Mouse (Mus musculus) limb, embryonic 12.5 days (tissue): ENCODE measurements around the gene Spag9. TPM values are rescaled to one million over a fixed set of nuclear protein-coding genes. Genes with fewer than 3 reads are reported as not detected.

Source experiments
- ATAC-seq: fragments of 200-750 bp; cut with Nextera tagmentation; 2 replicates; pipeline ENCODE4 v1.8.0; 2017; ENCODE audit warnings: low read depth, moderate TSS enrichment; ENCODE audit not compliant: insufficient number of reproducible peaks, insufficient read depth, low FRiP score, low TSS enrichment
- H3K27ac ChIP-seq: fragments of 300-500 bp; sonication (generic); 2 replicates; pipeline ENCODE4 v1.5.1; 2016; ENCODE audit warnings: mild to moderate bottlenecking, moderate library complexity
- H3K27me3 ChIP-seq: fragments of 300-500 bp; sonication (generic); 2 replicates; pipeline ENCODE4 v1.6.1; 2016; ENCODE audit warnings: mild to moderate bottlenecking, moderate library complexity
- H3K36me3 ChIP-seq: fragments of 300-500 bp; sonication (generic); 2 replicates; pipeline ENCODE4 v1.6.1; 2016; ENCODE audit warnings: mild to moderate bottlenecking, moderate library complexity
- H3K4me1 ChIP-seq: fragments of 300-500 bp; sonication (generic); replicated peaks from 2 replicates; pipeline ENCODE4 v1.6.1; 2016
- H3K4me2 ChIP-seq: fragments of 300-500 bp; sonication (generic); 2 replicates; pipeline ENCODE4 v1.6.1; 2016; ENCODE audit warnings: mild to moderate bottlenecking, moderate library complexity
- H3K4me3 ChIP-seq: fragments of 300-500 bp; sonication (generic); replicated peaks from 2 replicates; pipeline ENCODE4 v1.5.1; 2016; ENCODE audit warnings: mild to moderate bottlenecking
- H3K9ac ChIP-seq: fragments of 300-500 bp; sonication (generic); replicated peaks from 2 replicates; pipeline ENCODE4 v1.6.1; 2016; ENCODE audit warnings: mild to moderate bottlenecking, moderate library complexity
- H3K9me3 ChIP-seq: fragments of 300-500 bp; sonication (generic); 2 replicates; pipeline ENCODE4 v1.6.1; 2016; ENCODE audit warnings: mild to moderate bottlenecking, moderate library complexity
- WGBS: fragments of 180-500 bp; shearing (Covaris S2); methylation state at CpG from one replicate; pipeline ENCODE4 v1.1.7; 2016; 5-methylcytosine and 5-hydroxymethylcytosine counted together
- polyA plus RNA-seq: library from polyadenylated mRNA; unstranded; fragments of >200 nt; fragmentation: Nextera tagmentation; extraction: Ambion mirVana; gene quantifications from 2 replicates; pipeline ENCODE4 v1.2.1, GENCODE M21; 2016

The Spag9 gene
- 45.2 and 53.8 TPM in 2 replicates for polyA plus RNA-seq

DNA sequence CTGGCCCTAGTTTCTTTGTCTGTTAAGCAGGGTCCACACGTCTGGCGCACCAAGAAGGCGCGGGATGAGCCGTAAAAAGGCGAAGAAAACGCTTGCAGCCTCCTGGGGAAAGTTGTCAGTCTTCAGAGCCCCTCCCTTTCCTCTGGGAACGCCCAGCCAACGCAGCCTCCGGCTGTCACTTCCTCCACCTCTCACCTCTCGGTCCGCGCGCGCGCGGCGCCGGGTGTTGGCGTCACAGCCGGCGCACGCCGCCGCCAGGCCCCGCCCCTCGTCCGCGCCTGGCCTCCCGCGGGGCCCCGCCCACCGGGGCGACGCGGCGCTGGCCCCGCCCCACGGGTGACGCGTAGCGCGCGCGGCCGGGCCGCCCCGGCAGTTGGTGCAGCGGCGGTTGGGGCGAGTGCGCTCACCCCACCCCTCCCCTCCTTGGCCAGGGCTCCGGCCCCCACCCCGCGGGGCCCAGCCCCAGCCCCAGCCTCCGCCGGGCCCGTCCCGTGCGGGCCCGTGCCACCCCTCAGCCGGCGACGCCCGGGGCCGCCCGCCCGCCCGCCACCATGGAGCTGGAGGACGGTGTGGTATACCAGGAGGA, at the start of gene Spag9:
Spag9 (plus strand) TSS at position 372 of the 586 bp plus-strand sequence.
- Histone ChIP-seq H3K4me3 (peak within 1 kb of the TSS; percentile 88), H3K27me3 (no peaks in the 10 kb centered on the region), H3K36me3 (no peaks in the 10 kb centered on the region), H3K4me1 (peaks cover 14% of the 10 kb centered on the region), H3K9ac (peak within 1 kb of the TSS; percentile 89), H3K4me2 (peak within 1 kb of the TSS; percentile 87), H3K27ac (peak within 1 kb of the TSS; percentile 93), H3K9me3 (no peaks in the 10 kb centered on the region)
- ATAC-seq = peak; percentile 90
- under 1% methylated on average over 58 of the region's 70 CpGs for WGBS

DNA sequence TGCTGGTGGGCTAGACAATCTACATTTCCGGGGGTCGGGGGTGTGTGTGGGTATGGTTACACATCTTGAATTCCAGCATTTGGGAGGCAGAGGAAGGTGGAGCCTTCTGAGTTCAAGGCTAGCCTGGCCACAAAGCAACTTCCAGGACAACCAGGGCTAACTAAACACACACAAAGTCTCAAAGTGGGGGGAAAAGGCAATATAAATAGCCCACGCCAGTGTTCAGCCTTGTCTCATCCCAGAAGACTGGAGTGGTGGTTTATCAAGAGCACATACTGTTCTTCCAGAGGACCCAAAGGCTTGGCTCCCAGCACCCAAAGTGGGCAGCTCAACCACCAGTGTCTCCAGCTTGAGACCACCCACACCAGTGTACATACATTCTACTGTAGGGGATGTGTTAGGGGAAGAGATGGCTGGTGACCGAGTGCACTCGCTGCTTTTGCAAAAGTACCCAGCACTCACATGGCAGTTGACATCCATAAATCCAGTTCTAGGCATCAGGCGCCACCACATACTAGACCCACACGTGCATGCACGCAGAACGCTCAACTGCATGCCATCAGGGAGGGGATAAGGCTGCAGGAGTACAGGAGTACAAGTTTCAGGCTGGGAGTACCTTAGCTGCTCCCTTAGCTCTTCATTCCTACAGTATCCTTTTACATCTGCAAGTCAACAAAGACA, 46.9 kb upstream of the Spag9 start:
- WGBS = 87% methylated on average over 9 of the region's 9 CpGs
- no peak for ATAC-seq

DNA sequence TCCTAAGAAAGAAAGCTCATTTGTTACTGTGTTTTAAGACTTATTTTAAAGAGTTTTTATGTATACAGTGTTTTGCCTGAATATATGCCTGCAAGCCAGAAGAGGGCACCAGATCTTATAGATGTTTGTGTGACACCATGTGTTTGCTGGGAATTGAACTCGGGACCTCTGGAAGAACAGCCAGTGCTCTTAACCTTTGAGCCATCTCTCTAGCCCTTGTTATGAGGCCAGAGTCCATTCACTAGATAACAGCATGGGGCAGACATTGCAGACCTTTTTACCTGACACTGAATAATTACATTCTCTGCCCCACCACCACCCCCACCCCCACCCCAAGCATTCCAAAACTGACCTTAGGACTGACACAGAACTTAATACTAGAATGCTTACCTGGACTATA, 45.8 kb upstream of the Spag9 start:
- H3K27ac ChIP-seq = no peak overlapping the region
- no peak for ATAC-seq
- H3K4me2 ChIP-seq = no peak overlapping the region
- H3K4me1 ChIP-seq = peaks cover 31% of the 10 kb centered on the region
- H3K27me3 ChIP-seq = no peaks in the 10 kb centered on the region
- no peak overlapping the region for H3K4me3 ChIP-seq
- no peak overlapping the region for H3K9ac ChIP-seq
- 81% methylated on average over 1 of the region's 1 CpGs for WGBS
- H3K9me3 ChIP-seq = no peaks in the 10 kb centered on the region
- H3K36me3 ChIP-seq = peaks cover 64% of the 10 kb centered on the region

More for the DNA sequence above, 46.9 kb upstream of the Spag9 start:
- peaks cover 26% of the 10 kb centered on the region for H3K4me1 ChIP-seq
- H3K27me3 ChIP-seq = no peaks in the 10 kb centered on the region
- no peak overlapping the region for H3K27ac ChIP-seq
- peaks cover 62% of the 10 kb centered on the region for H3K36me3 ChIP-seq
- no peak overlapping the region for H3K9ac ChIP-seq
- no peaks in the 10 kb centered on the region for H3K9me3 ChIP-seq
- no peak overlapping the region for H3K4me2 ChIP-seq
- H3K4me3 ChIP-seq = no peak overlapping the region

DNA sequence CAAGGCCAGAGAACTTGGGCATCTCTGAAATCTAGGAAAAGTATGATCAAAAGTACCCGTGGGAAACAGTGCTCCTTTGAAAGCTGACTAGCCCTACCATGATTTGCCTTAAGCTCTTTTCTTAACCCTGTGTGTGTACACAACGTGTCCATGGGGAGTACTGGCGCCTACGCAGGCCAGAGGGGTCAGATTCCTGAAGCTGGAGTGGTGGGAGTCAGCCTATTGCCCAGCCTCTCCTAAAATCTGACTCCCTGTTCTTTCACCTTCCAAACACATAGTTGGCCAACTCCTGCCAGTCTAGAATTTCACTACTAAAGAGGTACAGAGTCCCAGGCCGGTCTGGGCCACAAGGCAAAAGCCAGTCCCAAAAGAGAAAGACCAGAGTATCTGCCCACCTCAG, 43.5 kb upstream of the Spag9 start:
- Histone ChIP-seq H3K4me2 (no peak overlapping the region; the same call in 1 of the 2 replicates), H3K4me1 (peaks cover 32% of the 10 kb centered on the region)
- no peak for ATAC-seq

DNA sequence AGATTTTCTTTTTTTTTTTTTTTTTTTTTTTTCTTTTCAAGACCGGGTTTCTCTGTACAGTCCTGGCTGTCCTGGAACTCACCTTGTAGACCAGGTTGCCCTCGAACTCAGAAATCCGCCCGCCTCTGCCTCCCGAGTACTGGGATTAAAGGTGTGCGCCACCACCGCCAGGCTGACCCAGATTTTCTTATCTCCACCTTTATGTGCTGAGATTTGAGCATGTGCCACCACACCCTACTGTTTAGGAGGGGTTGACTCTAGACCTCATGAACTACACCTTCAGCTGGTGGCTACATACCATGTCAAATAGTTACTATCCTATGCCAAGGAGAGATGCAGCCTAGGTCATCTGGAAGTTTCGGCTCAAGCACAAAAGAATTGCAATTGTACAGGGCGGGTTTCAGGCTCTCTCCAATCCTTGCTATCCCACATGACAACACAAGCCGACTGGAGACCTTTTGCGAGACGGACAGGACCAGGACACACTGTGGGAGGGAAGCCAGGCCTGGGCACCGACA, 41.1 kb upstream of the Spag9 start:
- H3K36me3 ChIP-seq = peaks cover 66% of the 10 kb centered on the region
- H3K9ac ChIP-seq = peak overlapping the region; percentile 79
- peak overlapping the region; percentile 89 for H3K27ac ChIP-seq
- H3K4me2 ChIP-seq = peak overlapping the region; percentile 86
- 0 out of 2 replicates have a peak, but pooled peaks have one; percentile 4 for ATAC-seq
- WGBS = 43% methylated on average over 13 of the region's 13 CpGs
- H3K4me1 ChIP-seq = peaks cover 32% of the 10 kb centered on the region
- peak overlapping the region; percentile 73 for H3K4me3 ChIP-seq
- no peaks in the 10 kb centered on the region for H3K9me3 ChIP-seq
- H3K27me3 ChIP-seq = no peaks in the 10 kb centered on the region

More for the DNA sequence above, 43.5 kb upstream of the Spag9 start:
- Histone ChIP-seq H3K27me3 (no peaks in the 10 kb centered on the region), H3K36me3 (peaks cover 64% of the 10 kb centered on the region), H3K27ac (no peak overlapping the region), H3K4me3 (no peak overlapping the region), H3K9me3 (no peaks in the 10 kb centered on the region), H3K9ac (no peak overlapping the region)
- WGBS = 70% methylated on average over 5 of the region's 5 CpGs

DNA sequence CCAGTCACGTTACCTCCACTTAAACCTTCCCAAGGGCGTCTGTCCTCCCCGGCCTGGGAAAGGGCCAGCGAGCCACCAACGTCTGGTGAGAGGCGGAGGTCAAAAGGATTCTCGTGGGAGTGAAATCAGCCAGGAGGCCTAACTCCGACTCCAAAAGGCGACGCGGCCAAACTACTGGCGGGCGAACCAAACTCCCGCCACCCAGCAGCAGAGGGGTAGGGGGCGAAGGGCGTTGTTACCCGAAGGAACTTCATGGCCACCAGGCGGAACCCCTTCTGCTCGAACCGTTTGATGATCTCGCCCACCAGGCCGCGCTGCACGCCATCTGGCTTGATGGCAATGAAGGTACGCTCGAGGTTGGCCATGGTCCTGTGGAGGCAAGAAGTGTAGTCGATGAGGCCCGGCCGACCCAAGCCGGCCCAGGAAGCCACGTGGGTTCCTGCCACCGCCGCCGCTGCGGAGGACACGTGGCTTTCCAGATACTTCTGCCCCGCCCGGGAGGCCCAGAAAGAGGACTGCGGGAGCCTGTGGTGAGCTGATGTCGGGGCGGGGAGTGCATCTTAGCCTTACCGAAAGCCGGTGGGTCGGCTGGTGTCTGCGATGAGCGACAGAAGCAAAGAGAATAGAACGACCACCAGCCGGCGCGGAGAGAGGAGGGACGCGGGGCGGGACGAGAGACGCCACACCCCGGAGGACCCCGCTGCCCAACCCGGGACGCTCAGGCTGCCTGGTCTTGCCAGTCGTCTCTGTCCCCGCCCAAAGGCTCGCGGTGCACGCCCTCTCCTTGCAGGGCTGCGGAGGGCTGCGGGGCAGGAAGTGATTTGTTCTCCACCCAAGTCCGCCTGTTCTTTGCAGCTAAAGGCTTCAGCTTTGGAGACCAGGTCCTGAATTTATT, 40.4 kb upstream of the Spag9 start:
- H3K36me3 ChIP-seq = peaks cover 66% of the 10 kb centered on the region
- no peaks in the 10 kb centered on the region for H3K9me3 ChIP-seq
- peak overlapping the region; percentile 73 for H3K4me3 ChIP-seq
- no peaks in the 10 kb centered on the region for H3K27me3 ChIP-seq
- H3K9ac ChIP-seq = peak overlapping the region; percentile 79
- WGBS = under 1% methylated on average over 67 of the region's 67 CpGs
- H3K4me1 ChIP-seq = peaks cover 32% of the 10 kb centered on the region
- H3K27ac ChIP-seq = peak overlapping the region; percentile 89
- ATAC-seq = peak; percentile 98
- H3K4me2 ChIP-seq = peak overlapping the region; percentile 86

DNA sequence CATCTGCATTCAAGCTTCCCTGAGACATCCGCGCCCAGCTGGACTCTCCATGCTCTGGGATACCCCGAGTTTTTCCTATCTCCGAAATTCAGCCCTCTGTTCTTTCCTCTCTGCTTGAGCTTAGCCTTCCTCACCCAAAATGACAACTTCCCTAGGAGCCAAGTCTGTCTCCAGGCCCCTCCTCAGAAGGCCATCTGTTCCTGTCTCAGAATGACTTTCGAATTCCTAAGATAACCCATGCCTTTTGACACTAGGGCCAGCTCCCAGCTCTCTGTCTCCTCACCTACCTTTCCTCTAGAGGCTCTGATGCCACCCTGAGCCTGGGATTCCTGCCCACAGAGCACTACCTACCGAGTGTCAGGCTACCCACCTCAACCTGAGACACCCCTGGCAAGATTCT, 39.7 kb upstream of the Spag9 start, which contains the start of gene Nme2:
Nme2 (minus strand) TSS at position 101 of the 400 bp plus-strand sequence.
- H3K27ac ChIP-seq = peak within 1 kb of the TSS; percentile 89
- peak within 1 kb of the TSS; percentile 73 for H3K4me3 ChIP-seq
- peak; percentile 30; the same call in 1 of the 2 replicates for ATAC-seq
- no peaks in the 10 kb centered on the region for H3K9me3 ChIP-seq
- H3K36me3 ChIP-seq = peaks cover 66% of the 10 kb centered on the region
- H3K4me2 ChIP-seq = peak within 1 kb of the TSS; percentile 86
- peak within 1 kb of the TSS; percentile 79 for H3K9ac ChIP-seq
- WGBS = 3% methylated on average over 6 of the region's 6 CpGs
- H3K4me1 ChIP-seq = peaks cover 32% of the 10 kb centered on the region
- H3K27me3 ChIP-seq = no peaks in the 10 kb centered on the region

DNA sequence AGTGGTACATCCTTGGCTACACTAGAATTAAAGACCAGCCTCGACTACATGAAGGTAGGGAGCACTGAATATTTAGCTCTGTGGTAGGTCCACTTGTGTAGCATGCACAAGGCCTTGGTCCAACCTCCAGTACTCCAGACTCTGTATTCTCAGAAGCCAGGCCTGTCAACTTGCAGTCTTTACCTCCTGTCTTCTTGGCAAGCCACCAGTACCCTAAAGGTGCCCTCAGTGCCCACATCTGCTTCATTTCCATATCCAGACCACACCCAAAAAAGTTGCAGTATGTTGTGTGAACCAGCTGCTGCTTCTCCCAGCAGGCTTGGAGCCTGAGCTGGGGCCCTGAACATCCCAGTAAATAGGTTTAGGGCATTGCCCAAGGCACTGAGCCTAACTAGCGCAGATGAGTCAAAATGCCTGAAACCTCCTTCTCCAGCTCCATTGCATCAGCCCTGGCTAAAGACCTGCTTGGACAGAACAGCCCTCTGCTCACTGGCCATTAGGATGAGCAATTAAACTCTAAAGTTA, 38.8 kb upstream of the Spag9 start:
- H3K4me3 ChIP-seq = no peak overlapping the region
- no peak for ATAC-seq
- no peaks in the 10 kb centered on the region for H3K9me3 ChIP-seq
- peaks cover 66% of the 10 kb centered on the region for H3K36me3 ChIP-seq
- H3K4me2 ChIP-seq = no peak overlapping the region
- WGBS = 78% methylated on average over 2 of the region's 2 CpGs
- no peaks in the 10 kb centered on the region for H3K27me3 ChIP-seq
- peaks cover 32% of the 10 kb centered on the region for H3K4me1 ChIP-seq
- H3K9ac ChIP-seq = no peak overlapping the region
- H3K27ac ChIP-seq = no peak overlapping the region

DNA sequence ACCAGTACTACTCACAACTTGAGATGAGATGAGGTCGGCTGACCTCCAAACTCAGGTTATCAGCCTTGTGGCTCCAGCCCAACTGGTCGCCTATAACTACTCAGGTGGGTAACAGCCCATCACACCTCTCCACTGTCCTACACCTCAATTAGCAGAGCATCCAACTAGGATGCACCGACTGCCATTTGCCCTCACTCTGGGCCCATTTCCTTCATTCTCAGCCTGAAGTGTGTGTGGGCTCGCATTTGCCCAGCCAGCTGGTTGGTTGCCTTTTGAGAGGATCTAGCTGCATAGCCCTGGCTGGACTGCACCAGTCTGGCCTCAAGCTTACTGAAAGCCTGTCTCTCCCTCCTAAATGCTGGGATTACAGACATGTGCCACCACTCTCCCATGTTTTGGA, 38.1 kb upstream of the Spag9 start:
- Histone ChIP-seq H3K4me2 (no peak overlapping the region), H3K36me3 (peaks cover 66% of the 10 kb centered on the region), H3K9me3 (no peaks in the 10 kb centered on the region), H3K27ac (no peak overlapping the region), H3K9ac (no peak overlapping the region), H3K4me3 (no peak overlapping the region), H3K4me1 (peaks cover 27% of the 10 kb centered on the region), H3K27me3 (no peaks in the 10 kb centered on the region)
- no peak for ATAC-seq
- 72% methylated on average over 4 of the region's 4 CpGs for WGBS

DNA sequence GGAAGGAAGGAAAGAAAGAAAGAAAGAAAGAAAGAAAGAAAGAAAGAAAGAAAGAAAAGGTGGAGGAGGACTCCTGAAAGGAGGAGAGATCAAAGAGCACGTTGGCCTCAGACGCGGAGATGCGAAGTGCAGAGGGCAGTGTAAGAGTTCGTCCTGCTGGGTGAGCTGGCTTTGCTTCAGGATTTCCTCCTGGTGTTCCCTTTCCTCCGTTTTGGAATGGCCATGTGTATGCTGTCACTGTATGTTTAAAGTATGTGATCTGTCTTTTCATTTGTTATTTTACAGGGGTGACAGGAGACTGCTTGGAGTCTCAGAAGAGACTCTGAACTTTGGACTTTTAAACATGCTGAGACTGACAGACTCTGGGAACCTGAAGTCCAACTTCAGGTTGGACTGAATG, 34.4 kb upstream of the Spag9 start:
- H3K9ac ChIP-seq = no peak overlapping the region
- H3K36me3 ChIP-seq = peaks cover 84% of the 10 kb centered on the region
- H3K27me3 ChIP-seq = no peaks in the 10 kb centered on the region
- peaks cover 2% of the 10 kb centered on the region; the same call in 1 of the 2 replicates for H3K4me1 ChIP-seq
- H3K27ac ChIP-seq = no peak overlapping the region
- 91% methylated on average over 6 of the region's 6 CpGs for WGBS
- H3K4me3 ChIP-seq = no peak overlapping the region
- ATAC-seq = no peak
- H3K9me3 ChIP-seq = no peaks in the 10 kb centered on the region
- no peak overlapping the region for H3K4me2 ChIP-seq
